Mouse (Mus musculus): ENCODE measurements at regions not wholly inside any gene's neighbourhood (a gene's known extent, or its start where the extent isn't known, plus 50 kb on each side); places are given as distances from the start of the nearest gene placed in this dataset.

- DNase-seq, result no peak
Observed at GRCm38 (mm10) chr1:42012911-42013310, 682.7 kb upstream of the Pou3f3 start.

GRCm38 (mm10) chr1:42018966-42019365 lies 676.6 kb upstream of the Pou3f3 start:
- no peak for DNase-seq

- no peak for DNase-seq
Observed at GRCm38 (mm10) chr1:42025781-42026180, 669.8 kb upstream of the Pou3f3 start.

GRCm38 (mm10) chr1:42026423-42026822 lies 669.1 kb upstream of the Pou3f3 start:
- no peak for DNase-seq

GRCm38 (mm10) chr1:42033786-42034185 lies 661.8 kb upstream of the Pou3f3 start:
- no peak for DNase-seq

- no peak for DNase-seq
Observed at GRCm38 (mm10) chr1:42035371-42035770, 660.2 kb upstream of the Pou3f3 start.

- no peak for DNase-seq
Observed at GRCm38 (mm10) chr1:42041544-42041943, 654.0 kb upstream of the Pou3f3 start.

GRCm38 (mm10) chr1:42058494-42058893 lies 637.1 kb upstream of the Pou3f3 start:
- no peak for DNase-seq

- no peak for DNase-seq
Observed at GRCm38 (mm10) chr1:42070064-42070463, 625.5 kb upstream of the Pou3f3 start.

- no peak for DNase-seq
Observed at GRCm38 (mm10) chr1:42096026-42096425, 599.5 kb upstream of the Pou3f3 start.

GRCm38 (mm10) chr1:42098580-42098979 lies 597.0 kb upstream of the Pou3f3 start:
- no peak for DNase-seq

GRCm38 (mm10) chr1:42107521-42107920 lies 588.0 kb upstream of the Pou3f3 start:
- DNase-seq, result no peak

- no peak for DNase-seq
Observed at GRCm38 (mm10) chr1:42107925-42108324, 587.6 kb upstream of the Pou3f3 start.

GRCm38 (mm10) chr1:42152175-42152790 lies 543.3 kb upstream of the Pou3f3 start:
- no peak for DNase-seq

- no peak for DNase-seq
Observed at GRCm38 (mm10) chr1:42152916-42153315, 542.7 kb upstream of the Pou3f3 start.

- no peak for DNase-seq
Observed at GRCm38 (mm10) chr1:42167790-42168572, 527.6 kb upstream of the Pou3f3 start.

- DNase-seq, result no peak
Observed at GRCm38 (mm10) chr1:42169505-42169904, 526.1 kb upstream of the Pou3f3 start.

- no peak for DNase-seq
Observed at GRCm38 (mm10) chr1:42186295-42186694, 509.3 kb upstream of the Pou3f3 start.

GRCm38 (mm10) chr1:42228098-42228497 lies 467.5 kb upstream of the Pou3f3 start:
- DNase-seq, result no peak

- DNase-seq, result no peak
Observed at GRCm38 (mm10) chr1:42229711-42230110, 465.9 kb upstream of the Pou3f3 start.

- no peak for DNase-seq
Observed at GRCm38 (mm10) chr1:42230469-42231040, 465.0 kb upstream of the Pou3f3 start.

GRCm38 (mm10) chr1:42231091-42231490 lies 464.5 kb upstream of the Pou3f3 start:
- no peak for DNase-seq

GRCm38 (mm10) chr1:42231897-42232296 lies 463.7 kb upstream of the Pou3f3 start:
- DNase-seq, result no peak

- no peak for DNase-seq
Observed at GRCm38 (mm10) chr1:42232716-42233115, 462.9 kb upstream of the Pou3f3 start.
